Mouse (Mus musculus) layer of hippocampus, adult 2 months (tissue): Measurements from ENCODE around the gene Adora2b. TPM values are rescaled to one million over a fixed set of nuclear protein-coding genes. Genes with fewer than 3 reads are reported as not detected.
A peak's percentile ranks its signal among the peaks of the same experiment; 100 is the strongest.

Experiments
- DNase-seq, 2 experiments: peaks; one replicate each; pipeline ENCODE4 v3.0.0; 2022; ENCODE audit warnings: low spot score in 2 of 2
- H3K27ac ChIP-seq: fragments of 200-600 bp; 2 replicates; pipeline ENCODE4 v1.8.1; 2022
- H3K4me3 ChIP-seq: fragments of 200-600 bp; 2 replicates; pipeline ENCODE4 v1.8.1; 2022; ENCODE audit warnings: mild to moderate bottlenecking
- CTCF ChIP-seq: fragments of 200-600 bp; conservative IDR thresholded peaks from 2 replicates; pipeline ENCODE4 v1.8.1; 2022; ENCODE audit warnings: antibody characterized with exemption, mild to moderate bottlenecking, moderate library complexity
- long read RNA-seq, 2 experiments: library from polyadenylated mRNA; stranded (forward); transcript quantifications; one replicate each; pipeline ENCODE4 v2.0.0; 2021; ENCODE audit warnings: borderline mapping rate in 2 of 2
- total RNA-seq, 2 experiments: library from RNA; stranded (reverse); gene quantifications; 2 replicates each; pipeline ENCODE4 v1.2.3; 2021

Adora2b gene
- 1 to 10 TPM; 6.5 to 7.1 TPM for total RNA-seq
- long read RNA-seq, experiment 1, transcript Adora2b-201 (2 exons, 1,845 nt) = major isoform, 5 of 5 reads
- long read RNA-seq, experiment 1, partial matches to known transcripts = 0 of 5 reads
- long read RNA-seq, experiment 1, other reads (novel, unspliced or antisense) = 0 of 5 reads
- long read RNA-seq, experiment 2, transcript Adora2b-201 (2 exons, 1,845 nt) = major isoform, 22 of 22 reads
- long read RNA-seq, experiment 2, partial matches to known transcripts = 0 of 22 reads
- long read RNA-seq, experiment 2, other reads (novel, unspliced or antisense) = 0 of 22 reads

- peak within 1 kb of the TSS; percentile 84 for H3K27ac ChIP-seq
- DNase-seq = peak in 1 of 2 experiments; percentile 34
Measured at GRCm38 (mm10) chr11:62248401-62249244, at the start of gene Adora2b. Gene Adora2b, plus strand, starts transcription at chr11:62248984.

GRCm38 (mm10) chr11:62200901-62201512 lies 47.8 kb upstream of the Adora2b start:
- no peak overlapping the region for H3K27ac ChIP-seq
- DNase-seq = no peak
- TF ChIP-seq CTCF = no peak
- H3K4me3 ChIP-seq = no peak overlapping the region

More at GRCm38 (mm10) chr11:62248401-62249244, at the start of gene Adora2b:
- TF ChIP-seq CTCF = no peak
- peak within 1 kb of the TSS; percentile 72 for H3K4me3 ChIP-seq

GRCm38 (mm10) chr11:62202645-62203044 lies 46.1 kb upstream of the Adora2b start:
- TF ChIP-seq CTCF = no peak
- no peak for DNase-seq
- Histone ChIP-seq H3K4me3 (no peak overlapping the region), H3K27ac (no peak overlapping the region)

GRCm38 (mm10) chr11:62209111-62209510 lies 39.7 kb upstream of the Adora2b start:
- H3K4me3 ChIP-seq = no peak overlapping the region
- H3K27ac ChIP-seq = no peak overlapping the region
- no peak for TF ChIP-seq CTCF
- DNase-seq = no peak

- DNase-seq = no peak
- TF ChIP-seq CTCF = no peak
- H3K4me3 ChIP-seq = no peak overlapping the region
Measured at GRCm38 (mm10) chr11:62209891-62210290, 38.9 kb upstream of the Adora2b start.

GRCm38 (mm10) chr11:62213384-62213989 lies 35.3 kb upstream of the Adora2b start:
- TF ChIP-seq CTCF = no peak
- no peak overlapping the region for H3K27ac ChIP-seq
- DNase-seq = no peak
- H3K4me3 ChIP-seq = no peak overlapping the region

More at GRCm38 (mm10) chr11:62209891-62210290, 38.9 kb upstream of the Adora2b start:
- H3K27ac ChIP-seq = no peak overlapping the region

- TF ChIP-seq CTCF = no peak
- no peak for DNase-seq
- Histone ChIP-seq H3K4me3 (no peak overlapping the region), H3K27ac (no peak overlapping the region)
Measured at GRCm38 (mm10) chr11:62215107-62215506, 33.7 kb upstream of the Adora2b start.

- no peak for TF ChIP-seq CTCF
Measured at GRCm38 (mm10) chr11:62217751-62218150, 31.0 kb upstream of the Adora2b start.

GRCm38 (mm10) chr11:62220756-62221510 lies 27.9 kb upstream of the Adora2b start:
- no peak overlapping the region for H3K27ac ChIP-seq
- no peak for TF ChIP-seq CTCF
- no peak overlapping the region for H3K4me3 ChIP-seq
- no peak for DNase-seq

More at GRCm38 (mm10) chr11:62217751-62218150, 31.0 kb upstream of the Adora2b start:
- no peak for DNase-seq
- H3K4me3 ChIP-seq = no peak overlapping the region
- H3K27ac ChIP-seq = no peak overlapping the region

- H3K4me3 ChIP-seq = no peak overlapping the region
- H3K27ac ChIP-seq = no peak overlapping the region
- DNase-seq = no peak
- TF ChIP-seq CTCF = no peak
Measured at GRCm38 (mm10) chr11:62223416-62223815, 25.4 kb upstream of the Adora2b start.

GRCm38 (mm10) chr11:62223962-62224361 lies 24.8 kb upstream of the Adora2b start:
- TF ChIP-seq CTCF = no peak
- Histone ChIP-seq H3K4me3 (no peak overlapping the region), H3K27ac (no peak overlapping the region)
- DNase-seq = no peak

GRCm38 (mm10) chr11:62224797-62225196 lies 24.0 kb upstream of the Adora2b start:
- TF ChIP-seq CTCF = no peak
- no peak overlapping the region for H3K27ac ChIP-seq
- H3K4me3 ChIP-seq = no peak overlapping the region
- DNase-seq = no peak
